Mouse (Mus musculus) adipocyte (in vitro differentiated cells): ENCODE measurements around the gene Cenpb.
"Not testable (repeated sequence)": the region's sequence is repeated elsewhere in the genome, so short reads cannot be mapped to it uniquely, and the experiment has no call there.

Experiments used
- DNase-seq: peaks from one replicate; pipeline ENCODE4 v3.0.0-alpha.2; 2016; ENCODE audit warnings: low spot score

The Cenpb gene

DNA sequence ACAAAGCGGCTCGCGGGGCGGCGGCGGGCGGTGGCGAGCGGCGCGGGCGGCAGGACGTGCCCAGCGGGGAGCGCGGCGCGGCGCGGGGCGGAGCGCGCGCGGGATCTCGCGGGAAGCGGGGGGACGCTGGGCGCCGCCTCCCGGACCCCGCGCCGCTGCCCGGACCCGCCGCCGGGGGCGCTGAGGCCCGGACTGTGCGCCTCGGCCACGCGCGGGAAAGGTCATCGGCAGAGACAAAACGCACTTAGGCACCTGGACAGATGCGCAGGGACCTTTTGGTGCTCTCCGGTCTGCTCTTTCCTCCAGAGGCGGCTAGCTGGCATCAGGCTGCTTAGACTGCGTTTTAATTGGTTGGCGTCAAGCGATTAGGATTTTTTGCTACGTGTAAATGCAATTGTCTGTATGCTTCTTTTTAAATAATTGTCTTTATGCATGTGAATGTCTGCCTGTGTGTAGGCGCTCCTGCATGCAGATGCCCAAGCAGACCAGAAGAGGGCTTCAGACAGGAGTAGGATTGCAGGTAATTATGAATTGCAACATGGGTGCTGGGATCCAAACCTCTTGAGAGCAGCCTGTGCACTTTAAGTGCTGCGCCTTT is at the start of gene Cenpb:
Gene Cenpb (minus strand): TSS at position 78 of the 598 bp plus-strand sequence.
- DNase-seq: no peak

GRCm38 (mm10) chr2:131227243-131227642 is 47.4 kb upstream of the Cenpb start:
- no peak for DNase-seq

DNA sequence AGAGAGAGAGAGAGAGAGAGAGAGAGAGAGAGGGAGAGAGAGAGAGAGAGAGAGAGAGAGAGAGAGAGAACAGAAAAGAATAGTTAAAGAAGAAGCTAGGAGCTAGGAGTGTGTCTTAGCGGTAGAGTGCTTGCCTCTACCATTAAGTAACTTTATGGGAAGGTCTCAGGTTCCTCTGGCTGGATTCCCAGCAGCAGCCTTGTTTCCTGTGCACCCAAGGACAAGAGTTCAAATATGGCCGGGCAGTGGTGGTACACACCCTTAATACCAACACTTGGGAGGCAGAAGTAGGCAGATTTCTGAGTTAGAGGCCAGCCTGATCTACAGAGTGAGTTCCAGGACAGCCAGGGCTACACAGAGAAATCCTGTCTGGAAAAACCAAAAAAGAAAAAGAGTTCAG is 46.8 kb upstream of the Cenpb start:
- not testable (repeated sequence) for DNase-seq

GRCm38 (mm10) chr2:131225178-131225577 is 45.3 kb upstream of the Cenpb start:
- no peak for DNase-seq

DNA sequence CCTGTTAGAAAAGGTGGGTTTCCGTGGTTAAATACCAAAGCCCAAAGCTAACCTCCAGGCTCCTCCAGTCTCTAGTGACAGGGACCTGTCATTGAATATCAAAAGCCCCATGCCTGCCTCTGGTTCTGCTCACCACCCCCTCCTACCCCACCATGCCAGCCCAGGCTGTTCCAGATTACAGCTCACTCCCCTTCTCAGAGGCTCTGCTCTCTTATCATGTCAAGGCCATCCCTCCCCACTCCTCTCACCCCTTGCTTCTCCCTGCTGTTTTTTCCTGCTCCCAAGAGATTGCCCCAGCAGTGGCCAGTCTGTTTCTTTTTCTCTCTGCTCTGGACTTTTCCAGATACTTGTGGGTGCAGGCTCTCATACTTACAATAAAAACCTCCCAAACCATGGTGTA is 43.7 kb upstream of the Cenpb start:
- no peak for DNase-seq

- no peak for DNase-seq
Observed at GRCm38 (mm10) chr2:131222562-131222961, 42.7 kb upstream of the Cenpb start.

GRCm38 (mm10) chr2:131221853-131222515 is 42.1 kb upstream of the Cenpb start:
- DNase-seq: no peak

- DNase-seq: no peak
Observed at GRCm38 (mm10) chr2:131220030-131220429, 40.2 kb upstream of the Cenpb start.

GRCm38 (mm10) chr2:131215941-131216858 is 36.3 kb upstream of the Cenpb start:
- DNase-seq: no peak

GRCm38 (mm10) chr2:131213773-131214172 is 33.9 kb upstream of the Cenpb start:
- no peak for DNase-seq

- no peak for DNase-seq
Observed at GRCm38 (mm10) chr2:131211026-131211615, 31.3 kb upstream of the Cenpb start.

DNA sequence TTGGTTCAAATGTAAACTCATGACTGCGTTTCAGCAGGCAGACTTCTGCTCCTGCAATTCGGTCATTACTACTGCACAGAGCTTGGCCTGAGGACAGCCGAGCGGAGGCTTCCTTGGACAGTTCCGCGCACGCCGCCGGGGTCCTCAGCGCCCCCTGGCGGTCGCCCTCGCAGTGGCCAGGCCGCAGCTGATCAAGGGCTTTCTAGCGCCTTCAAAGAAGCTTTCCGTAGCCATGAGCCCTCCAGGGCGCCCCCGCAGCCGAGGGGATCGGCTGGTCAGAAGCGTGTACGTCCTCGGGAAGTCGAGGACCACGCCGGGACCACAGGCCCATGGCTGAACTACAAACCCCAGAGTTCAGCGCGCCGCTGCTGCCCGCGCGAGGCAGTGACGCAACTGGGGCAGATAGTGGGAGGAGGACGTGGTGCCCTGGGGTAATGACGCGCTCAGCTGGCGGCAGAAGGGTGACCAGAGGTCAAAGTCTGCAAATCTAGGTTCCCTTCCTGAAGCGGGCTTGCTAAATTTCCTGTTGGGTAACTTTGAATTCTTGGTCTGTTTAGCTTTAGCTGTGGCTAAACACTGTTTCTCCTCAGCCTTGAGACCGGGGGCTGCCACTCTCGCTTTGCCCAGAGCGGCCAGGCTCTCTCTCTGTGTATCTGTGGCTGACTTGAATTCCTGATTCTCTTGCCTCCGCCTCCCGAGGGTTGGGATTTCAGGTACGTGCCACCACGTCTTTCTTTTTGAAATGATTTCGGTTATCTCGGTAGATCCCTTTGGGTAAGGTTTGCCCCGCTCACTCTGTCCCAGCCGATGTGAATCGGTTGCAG is 30.3 kb upstream of the Cenpb start:
- DNase-seq: peak; percentile 99

- peak; percentile 66 for DNase-seq
Observed at GRCm38 (mm10) chr2:131209125-131209795, 29.4 kb upstream of the Cenpb start.

GRCm38 (mm10) chr2:131208356-131208755 is 28.5 kb upstream of the Cenpb start:
- DNase-seq: no peak

DNA sequence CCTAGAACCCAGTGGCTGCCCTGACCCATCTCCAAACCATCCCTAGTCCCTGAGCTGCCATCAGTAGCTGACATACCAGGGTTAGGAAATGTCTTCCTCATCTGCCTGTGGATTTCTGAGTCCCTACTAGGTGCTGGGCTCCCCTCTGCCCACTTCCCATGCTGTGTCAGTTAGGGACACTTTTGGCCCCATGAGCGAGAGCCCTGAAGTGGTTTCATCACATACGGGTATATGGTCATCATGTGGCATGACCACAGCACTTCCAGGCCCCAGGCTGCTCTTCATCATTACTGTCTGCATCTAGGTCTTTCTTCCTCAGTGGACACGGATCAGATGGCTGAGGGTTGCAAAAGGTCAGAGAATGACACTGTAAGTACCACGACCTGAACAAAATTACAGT is 26.9 kb upstream of the Cenpb start, which contains the start of gene Ap5s1:
Gene Ap5s1 (plus strand): TSS at position 301 of the 400 bp plus-strand sequence.
- DNase-seq: no peak

DNA sequence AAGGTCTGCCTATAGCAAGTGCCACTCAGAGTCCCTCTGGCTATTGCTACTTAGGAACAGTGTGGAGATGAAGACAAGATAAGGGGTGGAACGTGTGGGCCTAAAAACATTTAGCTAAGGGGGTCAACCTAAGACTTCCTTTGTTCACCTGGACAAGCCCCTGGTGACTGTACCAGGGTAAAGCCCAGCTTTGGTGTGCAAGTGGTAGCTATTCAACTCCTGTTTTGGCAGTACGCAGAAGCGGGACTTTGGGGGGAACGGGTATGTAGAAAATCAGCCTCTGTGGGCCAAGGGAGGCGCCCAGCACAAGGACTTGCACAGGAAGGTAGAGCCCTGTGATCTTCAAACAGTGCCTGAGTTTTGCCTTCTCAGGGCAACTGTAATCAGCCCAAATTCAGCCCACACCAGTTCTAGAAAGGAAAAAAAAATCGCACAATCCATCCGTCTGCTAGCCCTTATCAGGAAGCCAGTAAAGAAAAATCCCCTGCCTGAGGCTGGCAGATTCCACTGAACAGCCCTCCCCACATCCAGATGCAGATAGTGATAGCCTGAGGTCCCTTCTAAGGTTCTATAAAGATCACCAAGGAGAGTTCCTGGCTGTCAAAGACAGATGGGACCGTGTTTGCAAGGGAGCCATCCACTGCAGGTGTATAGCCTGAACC is 25.8 kb upstream of the Cenpb start:
- no peak for DNase-seq

DNA sequence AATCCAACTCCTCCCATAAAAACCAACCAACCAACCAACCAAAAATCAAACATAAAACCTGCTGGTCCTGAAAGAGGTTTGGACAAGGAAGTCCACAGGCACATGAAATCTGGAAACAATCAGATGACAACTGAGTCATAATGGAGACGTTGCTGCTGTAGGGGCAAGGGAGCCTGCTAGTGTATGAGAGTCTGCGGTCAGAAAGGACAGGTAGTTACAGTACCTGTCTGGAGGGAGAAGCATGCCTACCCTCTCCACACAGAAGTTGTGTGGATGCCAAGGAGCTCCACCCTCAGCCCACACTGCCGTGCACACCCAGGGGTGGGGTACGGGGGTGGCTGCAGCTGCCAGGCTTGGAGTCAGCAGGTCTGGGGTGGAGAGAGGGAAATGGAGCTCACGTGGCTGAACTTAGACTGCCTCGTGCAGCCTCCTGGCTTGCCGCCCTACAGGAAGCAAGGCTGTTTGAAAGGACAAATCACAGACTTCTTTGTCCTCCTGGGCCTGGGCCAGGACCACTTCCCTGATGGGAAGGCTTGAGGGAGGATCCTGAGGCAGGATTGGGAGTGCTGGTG is 24.6 kb upstream of the Cenpb start:
- peak; percentile 99 for DNase-seq

DNA sequence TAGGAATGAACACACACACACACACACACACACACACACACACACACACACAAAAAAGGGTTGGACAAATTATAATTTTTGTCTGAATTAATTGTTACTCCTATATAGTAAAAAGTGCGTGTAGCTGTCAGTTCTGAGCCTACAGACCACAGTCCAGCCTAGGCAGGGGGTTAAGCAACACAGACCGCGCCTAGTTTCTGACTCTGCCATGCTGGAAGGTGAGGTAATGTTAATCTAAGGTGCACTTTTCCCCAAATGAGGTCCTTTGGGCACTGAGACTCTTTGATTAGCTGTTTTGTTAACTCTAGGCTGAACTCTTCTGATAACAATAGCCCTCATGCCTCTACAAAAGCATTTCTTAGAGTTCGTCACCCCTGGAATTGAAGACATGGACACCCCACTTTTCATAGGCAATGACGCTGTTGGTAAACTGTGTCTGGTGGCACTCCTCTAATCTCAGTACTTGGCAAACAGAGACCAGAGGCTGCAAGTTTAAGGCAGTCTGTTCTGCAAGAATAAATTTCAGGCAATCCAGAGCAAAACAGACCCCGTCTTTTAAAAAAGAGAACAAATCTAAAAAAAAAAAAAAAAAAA is 24.0 kb upstream of the Cenpb start:
- no peak for DNase-seq

DNA sequence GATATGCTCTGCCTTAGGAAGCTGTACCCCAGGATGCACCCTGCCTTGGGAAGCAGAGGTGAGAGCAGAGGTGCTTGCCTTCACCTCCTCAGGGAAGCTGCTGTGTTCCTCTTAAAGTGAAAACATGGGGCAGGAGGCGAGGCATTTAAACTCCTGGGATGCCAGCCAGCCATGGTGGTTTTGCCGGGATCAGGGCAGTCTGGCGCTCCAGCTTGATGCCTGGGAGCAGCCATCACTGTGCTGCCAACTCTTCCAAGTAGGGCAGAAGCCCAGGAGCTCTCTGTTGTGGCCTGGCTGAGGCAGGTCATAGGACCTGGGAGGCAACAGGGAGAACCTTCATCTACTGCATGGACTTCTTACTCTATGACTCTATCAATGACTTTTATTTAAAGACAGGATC is 21.4 kb upstream of the Cenpb start:
- DNase-seq: peak; percentile 88

GRCm38 (mm10) chr2:131200710-131201109 is 20.8 kb upstream of the Cenpb start:
- DNase-seq: no peak
